Mouse (Mus musculus): ENCODE measurements around the gene Xxylt1. TPM values are rescaled to one million over a fixed set of nuclear protein-coding genes. Genes with fewer than 3 reads are reported as not detected.

Gene Xxylt1
- polyA plus RNA-seq, 1 experiment from 2014 or later: 1.6 TPM

DNA sequence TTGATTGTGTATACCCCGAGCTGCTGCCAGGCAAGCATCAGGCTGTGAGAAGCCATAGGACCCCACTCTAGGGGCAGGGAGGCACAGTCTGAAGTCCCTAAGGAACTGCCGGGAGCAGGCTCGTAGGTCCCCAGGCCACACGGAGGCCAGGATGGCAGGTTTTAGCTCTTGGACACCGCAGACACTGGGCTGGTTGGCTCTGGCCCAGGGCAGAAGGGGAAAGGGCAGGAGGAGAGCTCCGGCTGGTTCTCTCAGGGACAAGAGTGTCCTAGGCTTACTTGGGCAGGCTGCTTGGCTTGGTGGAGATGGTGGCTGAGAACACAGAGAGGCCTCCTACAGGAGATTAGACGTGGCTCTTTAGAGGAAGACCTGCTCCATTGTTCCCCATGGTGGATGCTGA, 162.4 kb downstream of the Xxylt1 start:
- Histone ChIP-seq H3K4me1 (ENCODE audit: insufficient read depth) (no peaks in the 10 kb centered on the region), H3K27me3 (ENCODE audit: insufficient read depth, low read length) (no peaks in the 10 kb centered on the region), H3K9ac (replicated peaks) (no peak overlapping the region), H3K4me2 (ENCODE audit: low read depth, low read length) (no peak overlapping the region), H3K36me3 (replicated peaks; ENCODE audit: insufficient read depth, low read length) (no peaks in the 10 kb centered on the region), H3K4me3 (ENCODE audit: low read depth, low read length) (no peak overlapping the region), H3K9me3 (ENCODE audit: low read length) (no peaks in the 10 kb centered on the region), H3K27ac (ENCODE audit: low read depth) (no peak overlapping the region)
- WGBS (ENCODE audit: insufficient replicate concordance): 91% methylated on average over 7 of the region's 7 CpGs
- DNase-seq (no peak), ATAC-seq (no peak)
- no peak for TF ChIP-seq CTCF (IDR thresholded peaks at IDR 0.05; ENCODE audit: low read depth)
- TF ChIP-seq EP300 (IDR thresholded peaks at IDR 0.05; ENCODE audit: low read depth): no peak

DNA sequence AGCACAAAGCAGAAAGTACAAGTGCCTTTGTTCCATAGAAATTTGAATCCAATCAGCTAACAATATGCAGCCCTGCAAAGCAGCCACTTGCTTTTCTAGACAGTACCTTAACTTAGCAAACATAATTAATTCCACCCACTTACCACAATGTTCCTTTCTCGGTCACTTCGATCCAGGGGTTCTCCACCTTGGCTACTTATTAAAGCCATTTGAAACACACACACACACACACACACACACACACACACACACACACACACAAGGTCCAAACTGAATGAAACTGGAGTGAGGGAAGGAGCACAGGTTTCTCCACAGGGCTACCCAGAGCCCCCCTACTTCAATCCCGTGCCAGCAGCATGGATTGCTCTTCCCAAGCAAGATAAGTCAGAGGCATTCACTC, 164.3 kb downstream of the Xxylt1 start:
- ATAC-seq (no peak), DNase-seq (no peak)
- 77% methylated on average over 3 of the region's 3 CpGs for WGBS (ENCODE audit: insufficient replicate concordance)
- H3K9ac ChIP-seq (replicated peaks): no peak overlapping the region
- H3K36me3 ChIP-seq (replicated peaks; ENCODE audit: insufficient read depth, low read length): no peaks in the 10 kb centered on the region
- H3K27me3 ChIP-seq (ENCODE audit: insufficient read depth, low read length): no peaks in the 10 kb centered on the region
- no peak overlapping the region for H3K27ac ChIP-seq (ENCODE audit: low read depth)
- H3K4me2 ChIP-seq (ENCODE audit: low read depth, low read length): no peak overlapping the region
- no peaks in the 10 kb centered on the region for H3K9me3 ChIP-seq (ENCODE audit: low read length)
- no peaks in the 10 kb centered on the region for H3K4me1 ChIP-seq (ENCODE audit: insufficient read depth)
- H3K4me3 ChIP-seq (ENCODE audit: low read depth, low read length): no peak overlapping the region
- no peak for TF ChIP-seq EP300 (IDR thresholded peaks at IDR 0.05; ENCODE audit: low read depth)

DNA sequence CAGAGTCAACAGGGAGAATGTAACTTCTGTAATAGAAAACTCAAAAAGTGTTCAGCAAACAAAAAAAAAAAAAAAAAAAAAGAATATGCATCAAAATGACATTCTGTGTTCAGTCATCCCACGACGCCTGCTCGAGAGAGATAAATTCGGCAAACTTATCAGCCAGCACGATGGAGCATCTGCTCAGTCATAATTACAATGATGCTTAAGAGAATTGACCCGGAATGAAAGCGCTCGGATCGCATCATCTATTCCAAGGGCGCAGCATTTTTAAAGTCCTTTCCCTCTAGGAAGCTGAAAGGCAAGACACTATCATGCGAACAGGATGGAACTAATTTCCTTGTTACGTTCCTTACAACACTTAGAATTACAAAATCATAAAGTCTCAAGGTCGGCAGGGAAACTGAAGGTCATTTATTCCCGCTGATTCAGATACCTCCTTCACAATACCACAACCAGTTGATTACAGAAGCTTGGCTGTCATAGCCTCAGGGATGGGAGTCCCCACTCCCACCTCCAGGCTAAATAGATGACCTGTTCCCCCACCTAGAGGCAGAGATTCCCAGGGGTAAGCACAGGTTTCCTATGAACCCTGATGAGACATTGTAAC, 165.5 kb downstream of the Xxylt1 start:
- Histone ChIP-seq H3K36me3 (replicated peaks; ENCODE audit: insufficient read depth, low read length) (no peaks in the 10 kb centered on the region), H3K4me3 (ENCODE audit: low read depth, low read length) (no peak overlapping the region), H3K9me3 (ENCODE audit: low read length) (no peaks in the 10 kb centered on the region), H3K4me1 (ENCODE audit: insufficient read depth) (no peaks in the 10 kb centered on the region), H3K27me3 (ENCODE audit: insufficient read depth, low read length) (no peaks in the 10 kb centered on the region), H3K27ac (ENCODE audit: low read depth) (no peak overlapping the region), H3K4me2 (ENCODE audit: low read depth, low read length) (no peak overlapping the region), H3K9ac (replicated peaks) (no peak overlapping the region)
- ATAC-seq: no peak
- no peak for TF ChIP-seq EP300 (IDR thresholded peaks at IDR 0.05; ENCODE audit: low read depth)
- no peak for TF ChIP-seq CTCF (IDR thresholded peaks at IDR 0.05; ENCODE audit: low read depth)
- DNase-seq: no peak
- WGBS (ENCODE audit: insufficient replicate concordance): 78% methylated on average over 14 of the region's 14 CpGs

Other genes starting within 250 kb of the Xxylt1 start
- gene Acap2, start 119.8 kb upstream of the Xxylt1 start, polyA plus RNA-seq (2015; fragmentation: Nextera tagmentation; extraction: Ambion mirVana): 4.5 and 5.6 TPM in 2 replicates
- gene Ppp1r2, start 193.8 kb upstream of the Xxylt1 start, polyA plus RNA-seq (2015; fragmentation: Nextera tagmentation; extraction: Ambion mirVana): 36.4 and 36.8 TPM in 2 replicates
- gene Apod, start 233.4 kb upstream of the Xxylt1 start, polyA plus RNA-seq (2015; fragmentation: Nextera tagmentation; extraction: Ambion mirVana): 0.11 TPM in 2 replicates

All from liver, postnatal 0 days (tissue).